Comparison of ENCODE assay signal across 8 mouse cellular contexts in the genomic region with DNA sequence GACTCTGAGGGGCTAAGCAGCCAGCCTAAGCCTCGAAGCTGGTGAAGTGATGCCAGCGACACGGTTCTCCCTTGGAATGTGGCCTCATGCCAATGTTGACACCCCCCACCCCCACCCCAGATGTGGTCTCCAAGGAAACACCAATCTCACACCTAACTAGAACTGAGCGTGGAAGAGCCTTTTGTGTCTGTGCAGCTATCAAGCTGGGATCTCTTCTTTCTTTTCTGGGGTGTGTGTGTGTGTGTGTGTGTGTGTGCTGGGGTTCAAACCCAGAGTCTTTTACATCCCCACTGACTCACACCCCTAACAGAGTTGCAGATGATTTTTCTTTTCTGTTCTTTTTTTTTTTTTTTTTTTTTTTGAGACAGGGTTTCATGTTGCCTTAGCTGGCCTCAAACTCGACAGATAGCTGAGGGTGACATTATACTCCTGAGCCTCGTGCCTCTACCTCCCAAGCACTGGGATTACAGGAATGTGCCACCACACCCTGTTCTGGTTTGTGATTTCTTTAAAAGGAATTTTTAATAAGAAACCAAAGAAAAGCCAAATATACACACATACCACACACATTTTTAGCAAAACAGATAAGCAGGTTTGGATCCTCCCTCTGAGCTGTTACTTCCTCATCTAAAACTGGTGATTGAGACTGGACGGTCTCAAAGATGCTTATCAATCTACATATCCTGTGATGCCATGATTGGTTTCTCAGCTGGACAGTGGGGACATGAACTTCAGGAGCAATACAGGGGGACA. TPM values are rescaled to one million over a fixed set of nuclear protein-coding genes. Genes with fewer than 3 reads are reported as not detected.
A peak's percentile ranks its signal among the peaks of the same experiment; 100 is the strongest.
DNase-seq lines count a peak whose midpoint lies in the region; ATAC-seq and TF ChIP-seq lines count a peak whose summit lies in the region.

No protein-coding gene starts in this region.

- TF ChIP-seq CTCF in C2C12 (IDR thresholded peaks at IDR 0.05; ENCODE audit: control insufficient read depth, insufficient read depth, insufficient read length), result no peak

- H3K4me2 ChIP-seq in hindbrain, embryonic 11.5 days (replicated peaks; ENCODE audit: low read depth, low read length), result no peak overlapping the region
- no peak overlapping the region for H3K4me2 ChIP-seq in hindbrain, embryonic 16.5 days (ENCODE audit: low read length)
- H3K4me2 ChIP-seq in embryonic facial prominence, embryonic 11.5 days (ENCODE audit: low read depth, low read length), result no peak overlapping the region
- no peak overlapping the region for H3K4me2 ChIP-seq in liver, embryonic 13.5 days

- no peak overlapping the region for H3K9ac ChIP-seq in hindbrain, embryonic 11.5 days (ENCODE audit: low read depth, low read length)
- no peak overlapping the region for H3K9ac ChIP-seq in hindbrain, embryonic 16.5 days (ENCODE audit: low read depth, low read length)
- no peak overlapping the region; the same call in 1 of the 2 replicates for H3K9ac ChIP-seq in embryonic facial prominence, embryonic 11.5 days (replicated peaks; ENCODE audit: low read length)
- 0 out of 2 replicates have a peak overlapping the region, but pooled peaks have one; percentile 19 for H3K9ac ChIP-seq in liver, embryonic 13.5 days

- H3K36me3 ChIP-seq in hindbrain, embryonic 11.5 days (ENCODE audit: control insufficient read depth, insufficient read depth, low read length), result no peaks in the 10 kb centered on the region
- no peaks in the 10 kb centered on the region for H3K36me3 ChIP-seq in hindbrain, embryonic 16.5 days (ENCODE audit: control insufficient read depth, insufficient read depth, low read length)
- H3K36me3 ChIP-seq in C2C12 (ENCODE audit: control insufficient read depth, insufficient read depth), result peaks cover 12% of the 10 kb centered on the region
- H3K36me3 ChIP-seq in embryonic facial prominence, embryonic 11.5 days (replicated peaks; ENCODE audit: control insufficient read depth, insufficient read depth, low read depth, low read length), result no peaks in the 10 kb centered on the region
- peaks cover 31% of the 10 kb centered on the region for H3K36me3 ChIP-seq in liver, embryonic 13.5 days

- H3K27ac ChIP-seq in hindbrain, embryonic 11.5 days (ENCODE audit: low read depth, low read length), result 0 out of 2 replicates have a peak overlapping the region, but pooled peaks have one; percentile 47
- no peak overlapping the region for H3K27ac ChIP-seq in hindbrain, embryonic 16.5 days (ENCODE audit: low read depth, low read length)
- H3K27ac ChIP-seq in embryonic facial prominence, embryonic 11.5 days (replicated peaks; ENCODE audit: low read depth, low read length), result peak overlapping the region; percentile 60
- H3K27ac ChIP-seq in liver, embryonic 13.5 days, result peak overlapping the region; percentile 99

- no peaks in the 10 kb centered on the region for H3K79me2 ChIP-seq in C2C12 (ENCODE audit: control insufficient read depth, insufficient read depth)

- DNase-seq in hindbrain, embryonic 11.5 days (ENCODE audit: low spot score), result no peak
- no peak for DNase-seq in embryonic facial prominence, embryonic 11.5 days (ENCODE audit: low spot score)
- DNase-seq in liver, embryonic 13.5 days, result no peak
- DNase-seq in cerebellum, adult 11 months, result no peak
- no peak for DNase-seq in cerebellum, postnatal 4 days (ENCODE audit: low spot score in 2 of 2)
- DNase-seq in spleen, postnatal 4 days (ENCODE audit: low spot score in 2 of 2), result no peak

- H3ac ChIP-seq in C2C12 (ENCODE audit: control insufficient read depth, insufficient read length, low read depth), result peak overlapping the region; percentile 67

- ATAC-seq in hindbrain, embryonic 11.5 days (ENCODE audit: low FRiP score), result no peak
- no peak for ATAC-seq in hindbrain, embryonic 16.5 days
- no peak for ATAC-seq in embryonic facial prominence, embryonic 11.5 days (replicated peaks; ENCODE audit: insufficient number of reproducible peaks, low FRiP score, low TSS enrichment, low read depth)
- no peak for ATAC-seq in liver, embryonic 13.5 days (ENCODE audit: low read depth)

- H3K27me3 ChIP-seq in hindbrain, embryonic 11.5 days (ENCODE audit: control insufficient read depth, insufficient read depth, low read length), result no peaks in the 10 kb centered on the region
- no peaks in the 10 kb centered on the region for H3K27me3 ChIP-seq in hindbrain, embryonic 16.5 days (replicated peaks; ENCODE audit: control insufficient read depth, insufficient read depth, low read length)
- H3K27me3 ChIP-seq in C2C12 (ENCODE audit: control insufficient read depth, insufficient read depth, insufficient read length), result no peaks in the 10 kb centered on the region
- no peaks in the 10 kb centered on the region for H3K27me3 ChIP-seq in embryonic facial prominence, embryonic 11.5 days (ENCODE audit: control insufficient read depth, insufficient read depth, low read length)
- no peaks in the 10 kb centered on the region for H3K27me3 ChIP-seq in liver, embryonic 13.5 days

- peaks cover 15% of the 10 kb centered on the region for H3K4me1 ChIP-seq in hindbrain, embryonic 11.5 days (replicated peaks; ENCODE audit: control insufficient read depth, insufficient read depth, low read length)
- H3K4me1 ChIP-seq in hindbrain, embryonic 16.5 days (ENCODE audit: control insufficient read depth, insufficient read depth, low read depth, low read length), result peaks cover 8% of the 10 kb centered on the region
- peaks cover 9% of the 10 kb centered on the region; the same call in 1 of the 2 replicates for H3K4me1 ChIP-seq in embryonic facial prominence, embryonic 11.5 days (ENCODE audit: control insufficient read depth, insufficient read depth, low read length)
- H3K4me1 ChIP-seq in liver, embryonic 13.5 days (replicated peaks), result peaks cover 98% of the 10 kb centered on the region

- no peaks in the 10 kb centered on the region for H3K9me3 ChIP-seq in hindbrain, embryonic 11.5 days (ENCODE audit: control insufficient read depth, low read length)
- H3K9me3 ChIP-seq in hindbrain, embryonic 16.5 days (ENCODE audit: control insufficient read depth, low read length), result no peaks in the 10 kb centered on the region
- H3K9me3 ChIP-seq in embryonic facial prominence, embryonic 11.5 days (replicated peaks; ENCODE audit: control insufficient read depth, low read length), result no peaks in the 10 kb centered on the region
- H3K9me3 ChIP-seq in liver, embryonic 13.5 days (replicated peaks), result no peaks in the 10 kb centered on the region

- 39% methylated on average over 7 of the region's 7 CpGs for WGBS in hindbrain, embryonic 11.5 days
- 23% methylated on average over 7 of the region's 7 CpGs for WGBS in hindbrain, embryonic 16.5 days
- WGBS in embryonic facial prominence, embryonic 11.5 days, result 48% methylated on average over 7 of the region's 7 CpGs
- WGBS in liver, embryonic 13.5 days (ENCODE audit: insufficient replicate concordance), result 31% methylated on average over 7 of the region's 7 CpGs

- H3K4me3 ChIP-seq in hindbrain, embryonic 11.5 days (ENCODE audit: low read depth, low read length), result no peak overlapping the region
- H3K4me3 ChIP-seq in hindbrain, embryonic 16.5 days (ENCODE audit: low read length), result no peak overlapping the region
- no peak overlapping the region for H3K4me3 ChIP-seq in C2C12 (ENCODE audit: insufficient read depth, poor library complexity, severe bottlenecking)
- no peak overlapping the region for H3K4me3 ChIP-seq in embryonic facial prominence, embryonic 11.5 days (ENCODE audit: low read depth, low read length)
- no peak overlapping the region for H3K4me3 ChIP-seq in liver, embryonic 13.5 days (replicated peaks)

- H3K79me3 ChIP-seq in C2C12 (ENCODE audit: low read depth), result no peaks in the 10 kb centered on the region

TF ChIP-seq in C2C12, 6 proteins besides CTCF, POLR2A, EP300 and RAD21:
- no peak for TF ChIP-seq MYOD1 (IDR thresholded peaks at IDR 0.05; ENCODE audit: control insufficient read depth, insufficient read length, low read depth)
- no peak for TF ChIP-seq FOSL1 (IDR thresholded peaks at IDR 0.05; ENCODE audit: insufficient read depth, low read length, poor library complexity, severe bottlenecking)
- no peak for TF ChIP-seq MAX (IDR thresholded peaks at IDR 0.05)
- TF ChIP-seq USF1 (IDR thresholded peaks at IDR 0.05; ENCODE audit: low read depth), result no peak
- no peak for TF ChIP-seq MYOG (IDR thresholded peaks at IDR 0.05; ENCODE audit: control insufficient read depth, extremely low read depth, insufficient read length)
- TF ChIP-seq CEBPB (IDR thresholded peaks at IDR 0.05; ENCODE audit: low read depth), result no peak
TF ChIP-seq in C2C12: peak in this region for 0.

RNA-seq across cellular contexts. Expression of a gene that starts 29.6 kb away (rescaled TPM):
- polyA plus RNA-seq in hindbrain, embryonic 11.5 days (2014; fragmentation: Nextera tagmentation; extraction: Ambion mirVana), result 10.2 and 10.7 TPM in 2 replicates
- 7.1 and 8.0 TPM in 2 replicates for polyA plus RNA-seq in hindbrain, embryonic 16.5 days (2015; fragmentation: Nextera tagmentation; extraction: Ambion mirVana)
- 23.3 TPM for polyA plus RNA-seq in C2C12 (2012; fragmentation: generic; extraction: Trizol)
- 10.6 and 11.2 TPM in 2 replicates for polyA plus RNA-seq in embryonic facial prominence, embryonic 11.5 days (2014; fragmentation: Nextera tagmentation; extraction: Ambion mirVana)
- 24.2 and 31.6 TPM in 2 replicates for polyA plus RNA-seq in liver, embryonic 13.5 days (2015; fragmentation: Nextera tagmentation; extraction: Ambion mirVana)

RNA-seq across cellular contexts. Expression of a gene that starts 30.3 kb away (rescaled TPM):
- 0.20 and 0.71 TPM in 2 replicates for polyA plus RNA-seq in hindbrain, embryonic 11.5 days (2014; fragmentation: Nextera tagmentation; extraction: Ambion mirVana)
- 1.1 and 1.2 TPM in 2 replicates for polyA plus RNA-seq in hindbrain, embryonic 16.5 days (2015; fragmentation: Nextera tagmentation; extraction: Ambion mirVana)
- not detected for polyA plus RNA-seq in C2C12 (2012; fragmentation: generic; extraction: Trizol)
- polyA plus RNA-seq in embryonic facial prominence, embryonic 11.5 days (2014; fragmentation: Nextera tagmentation; extraction: Ambion mirVana), result not detected in 2 replicates
- polyA plus RNA-seq in liver, embryonic 13.5 days (2015; fragmentation: Nextera tagmentation; extraction: Ambion mirVana), result not detected in 2 replicates

RNA-seq across cellular contexts. Expression of a gene that starts 36.7 kb away (rescaled TPM):
- polyA plus RNA-seq in hindbrain, embryonic 11.5 days (2014; fragmentation: Nextera tagmentation; extraction: Ambion mirVana), result 9.9 and 12.5 TPM in 2 replicates
- 3.2 and 4.3 TPM in 2 replicates for polyA plus RNA-seq in hindbrain, embryonic 16.5 days (2015; fragmentation: Nextera tagmentation; extraction: Ambion mirVana)
- polyA plus RNA-seq in C2C12 (2012; fragmentation: generic; extraction: Trizol), result 10.8 TPM
- 9.7 and 10.4 TPM in 2 replicates for polyA plus RNA-seq in embryonic facial prominence, embryonic 11.5 days (2014; fragmentation: Nextera tagmentation; extraction: Ambion mirVana)
- 11.0 and 13.8 TPM in 2 replicates for polyA plus RNA-seq in liver, embryonic 13.5 days (2015; fragmentation: Nextera tagmentation; extraction: Ambion mirVana)
